ENCODE assay signal across 31 mouse cellular contexts in genomic region chr15:67855291-67855690, GRCm38 (mm10).
DNase-seq lines count a peak whose midpoint lies in the region; ATAC-seq and TF ChIP-seq lines count a peak whose summit lies in the region.
"Had no signal": no experiment of that assay in that cellular context is flagged by ENCODE, and none has a peak within 500 bp of the region (broad histone marks: within the 10 kb centered on the region; RNA-seq: fewer than 3 reads in every experiment).

No protein-coding gene starts in this region.

- WGBS in heart, postnatal 0 days: 18% methylated on average over 1 of the region's 1 CpGs
- 20% methylated on average over 1 of the region's 1 CpGs for WGBS in lung, embryonic 14.5 days
- WGBS in midbrain, postnatal 0 days: 71% methylated on average over 1 of the region's 1 CpGs
- 84% methylated on average over 1 of the region's 1 CpGs for WGBS in midbrain, embryonic 13.5 days

- no peaks in the 10 kb centered on the region for H3K36me3 ChIP-seq in heart, postnatal 0 days (replicated peaks; ENCODE audit: control insufficient read depth, insufficient read depth, low read length)
- H3K36me3 ChIP-seq in lung, embryonic 14.5 days (ENCODE audit: insufficient read depth): no peaks in the 10 kb centered on the region
- no peaks in the 10 kb centered on the region for H3K36me3 ChIP-seq in midbrain, postnatal 0 days (ENCODE audit: insufficient read depth, low read length)
- no peaks in the 10 kb centered on the region for H3K36me3 ChIP-seq in midbrain, embryonic 13.5 days
- H3K36me3 ChIP-seq: embryonic facial prominence, embryonic 15.5 days; G1E; hindbrain, embryonic 10.5 days; hindbrain, embryonic 15.5 days had no signal

- no peaks in the 10 kb centered on the region for H3K27me3 ChIP-seq in heart, postnatal 0 days (ENCODE audit: control insufficient read depth, insufficient read depth, low read length)
- no peaks in the 10 kb centered on the region for H3K27me3 ChIP-seq in lung, embryonic 14.5 days (ENCODE audit: insufficient read depth, low read length)
- H3K27me3 ChIP-seq in midbrain, postnatal 0 days (ENCODE audit: insufficient read depth, low read length): no peaks in the 10 kb centered on the region
- no peaks in the 10 kb centered on the region for H3K27me3 ChIP-seq in midbrain, embryonic 13.5 days
- H3K27me3 ChIP-seq: CH12.LX; embryonic facial prominence, embryonic 15.5 days; hindbrain, embryonic 15.5 days had no signal

- no peaks in the 10 kb centered on the region for H3K9me3 ChIP-seq in heart, postnatal 0 days (replicated peaks; ENCODE audit: control insufficient read depth, low read length)
- no peaks in the 10 kb centered on the region for H3K9me3 ChIP-seq in lung, embryonic 14.5 days (ENCODE audit: low read depth, low read length)
- no peaks in the 10 kb centered on the region for H3K9me3 ChIP-seq in midbrain, postnatal 0 days (ENCODE audit: low read length)
- no peaks in the 10 kb centered on the region for H3K9me3 ChIP-seq in midbrain, embryonic 13.5 days
- H3K9me3 ChIP-seq: embryonic facial prominence, embryonic 15.5 days; G1E; hindbrain, embryonic 10.5 days; hindbrain, embryonic 15.5 days had no signal

- no peak overlapping the region for H3K4me2 ChIP-seq in heart, postnatal 0 days (ENCODE audit: low read depth, low read length)
- no peak overlapping the region for H3K4me2 ChIP-seq in lung, embryonic 14.5 days
- H3K4me2 ChIP-seq in midbrain, postnatal 0 days (ENCODE audit: low read depth, low read length, poor library complexity, severe bottlenecking): no peak overlapping the region
- no peak overlapping the region for H3K4me2 ChIP-seq in midbrain, embryonic 13.5 days (replicated peaks)
- H3K4me2 ChIP-seq: embryonic facial prominence, embryonic 15.5 days; heart, embryonic 11.5 days; hindbrain, embryonic 15.5 days had no signal

- ATAC-seq in cerebellum, adult (ENCODE audit: insufficient number of reproducible peaks, low FRiP score, low TSS enrichment): no peak
- ATAC-seq in heart, postnatal 0 days (ENCODE audit: insufficient read depth, low read depth): no peak
- peak; percentile 71; the same call in 1 of the 2 replicates for ATAC-seq in lung, embryonic 14.5 days (ENCODE audit: insufficient read depth)
- no peak for ATAC-seq in midbrain, postnatal 0 days (ENCODE audit: low FRiP score)
- ATAC-seq in midbrain, embryonic 13.5 days: no peak
- ATAC-seq: forebrain, embryonic 16.5 days; inflammation-experienced regulatory T-cells, adult 6 months; intestine, embryonic 16.5 days; Patski had no signal

- TF ChIP-seq EP300 in heart, postnatal 0 days (IDR thresholded peaks at IDR 0.05; ENCODE audit: low read depth): no peak

- no peaks in the 10 kb centered on the region for H3K4me1 ChIP-seq in heart, postnatal 0 days (ENCODE audit: control insufficient read depth, insufficient read depth)
- no peaks in the 10 kb centered on the region for H3K4me1 ChIP-seq in lung, embryonic 14.5 days (ENCODE audit: insufficient read depth)
- H3K4me1 ChIP-seq in midbrain, postnatal 0 days (ENCODE audit: insufficient read depth, low read length): no peaks in the 10 kb centered on the region
- no peaks in the 10 kb centered on the region for H3K4me1 ChIP-seq in midbrain, embryonic 13.5 days (replicated peaks)
- H3K4me1 ChIP-seq: embryonic facial prominence, embryonic 15.5 days; hindbrain, embryonic 10.5 days; hindbrain, embryonic 15.5 days had no signal

- TF ChIP-seq CTCF in heart, postnatal 0 days (IDR thresholded peaks at IDR 0.05; ENCODE audit: low read depth): no peak
- TF ChIP-seq CTCF in lung, embryonic 14.5 days (IDR thresholded peaks at IDR 0.05; ENCODE audit: low read depth): no peak
- no peak for TF ChIP-seq CTCF in midbrain, postnatal 0 days (IDR thresholded peaks at IDR 0.05)

- peak; percentile 1 to 3 for DNase-seq in cerebellum, postnatal 14 days
- DNase-seq in heart, postnatal 0 days (ENCODE audit: low spot score): peak; percentile 16
- no peak for DNase-seq in heart, adult 9 months (ENCODE audit: low spot score in 2 of 2)
- DNase-seq in lung, embryonic 14.5 days: peak; percentile 85
- DNase-seq in lung, postnatal 36 days: no peak
- DNase-seq in midbrain, postnatal 0 days (ENCODE audit: low spot score): peak; percentile 15
- DNase-seq: adrenal gland, postnatal 10 days; adrenal gland, postnatal 36 days; B cell, adult 2 months; cerebellum, adult 18-20 months; cerebellum, adult 9-10 months; cerebellum, postnatal 36 days; embryo, embryonic 11 days; gastrocnemius, postnatal 10 days; gastrocnemius, postnatal 36 days; heart, adult 2 months; heart, postnatal 10 days; heart, postnatal 36 days; kidney, adult 18-20 months had no signal

- no peak overlapping the region for H3K9ac ChIP-seq in heart, postnatal 0 days (replicated peaks; ENCODE audit: low read depth, low read length)
- H3K9ac ChIP-seq in lung, embryonic 14.5 days: no peak overlapping the region
- no peak overlapping the region for H3K9ac ChIP-seq in midbrain, postnatal 0 days (replicated peaks; ENCODE audit: low read length, poor library complexity, severe bottlenecking)
- H3K9ac ChIP-seq in midbrain, embryonic 13.5 days (replicated peaks): no peak overlapping the region
- H3K9ac ChIP-seq: embryonic facial prominence, embryonic 15.5 days; hindbrain, embryonic 15.5 days had no signal

- no peak overlapping the region for H3K27ac ChIP-seq in heart, postnatal 0 days (ENCODE audit: low read depth)
- H3K27ac ChIP-seq in lung, embryonic 14.5 days (ENCODE audit: low read depth): no peak overlapping the region
- no peak overlapping the region for H3K27ac ChIP-seq in midbrain, postnatal 0 days (ENCODE audit: low read depth, low read length)
- no peak overlapping the region for H3K27ac ChIP-seq in midbrain, embryonic 13.5 days
- H3K27ac ChIP-seq: embryonic facial prominence, embryonic 15.5 days; heart, adult 2 months; hindbrain, embryonic 10.5 days; hindbrain, embryonic 15.5 days had no signal

- no peak overlapping the region for H3K4me3 ChIP-seq in heart, postnatal 0 days (ENCODE audit: low read depth, low read length)
- no peak overlapping the region for H3K4me3 ChIP-seq in lung, embryonic 14.5 days (ENCODE audit: low read depth, low read length)
- no peak overlapping the region for H3K4me3 ChIP-seq in midbrain, postnatal 0 days (ENCODE audit: low read depth, low read length)
- no peak overlapping the region for H3K4me3 ChIP-seq in midbrain, embryonic 13.5 days (replicated peaks)
- H3K4me3 ChIP-seq: embryonic facial prominence, embryonic 15.5 days; heart, adult 2 months; hindbrain, embryonic 10.5 days; hindbrain, embryonic 15.5 days had no signal

Comparison
In these comparisons a context has a peak if more than half of its experiments do, and no peak if none do; other contexts are left out.
1. DNase-seq: peak in cerebellum, postnatal 14 days (2 of 2), heart, postnatal 0 days (single experiment), lung, embryonic 14.5 days (single experiment) and midbrain, postnatal 0 days (single experiment); none in heart, adult 9 months (0 of 2) and lung, postnatal 36 days (single experiment).